Mouse (Mus musculus): ENCODE results near the gene Foxp1.

- TF ChIP-seq CTCF (IDR thresholded peaks at IDR 0.05; ENCODE audit: low read depth, low read length) = no peak
- no peak for TF ChIP-seq POLR2AphosphoS5 (IDR thresholded peaks at IDR 0.05; ENCODE audit: insufficient replicate concordance, low read depth, low read length)
These were observed 494.1 kb downstream of the Foxp1 start for GRCm38 (mm10) chr6:99028161-99028988.

Measured in G1E (cell line).